Mouse (Mus musculus) myocyte (in vitro differentiated cells): ENCODE measurements around the gene Mtmr10. TPM values are rescaled to one million over a fixed set of nuclear protein-coding genes. Genes with fewer than 3 reads are reported as not detected.

Source experiments
- H3K27me3 ChIP-seq: one replicate; pipeline ENCODE4 v1.6.1; 2011; ENCODE audit not compliant: control insufficient read depth, insufficient read depth, insufficient read length
- H3K36me3 ChIP-seq: one replicate; pipeline ENCODE4 v1.6.1; 2011; ENCODE audit not compliant: control insufficient read depth, insufficient read depth
- H3K4me2 ChIP-seq: one replicate; pipeline ENCODE4 v1.6.1; 2011; ENCODE audit warnings: low read depth, control low read depth
- H3K4me3 ChIP-seq: one replicate; pipeline ENCODE4 v1.5.1; 2011; ENCODE audit warnings: mild to moderate bottlenecking, control low read depth, moderate library complexity
- H3K79me2 ChIP-seq: one replicate; pipeline ENCODE4 v1.6.1; 2011; ENCODE audit not compliant: control insufficient read depth, insufficient read depth
- H3ac ChIP-seq: one replicate; pipeline ENCODE4 v1.6.1; 2011; ENCODE audit not compliant: control insufficient read depth, insufficient read length
- CEBPB ChIP-seq: IDR thresholded peaks from 2 replicates; pipeline ENCODE4 v1.6.1; 2011; ENCODE audit warnings: mild to moderate bottlenecking, moderate library complexity; ENCODE audit not compliant: poor library complexity, insufficient read depth, severe bottlenecking
- E2F4 ChIP-seq: IDR thresholded peaks from one replicate; pipeline ENCODE4 v1.6.1; 2011; ENCODE audit warnings: mild to moderate bottlenecking, control low read depth, moderate library complexity; ENCODE audit not compliant: insufficient read depth
- MAX ChIP-seq: IDR thresholded peaks from one replicate; pipeline ENCODE4 v1.6.1; 2011; ENCODE audit warnings: low read depth, mild to moderate bottlenecking, control low read depth
- MYOD1 ChIP-seq, 3 experiments: IDR thresholded peaks; one replicate each; pipeline ENCODE4 v1.6.1; 2011; ENCODE audit warnings: control low read depth in 2 of 3, low read depth in 2 of 3, mild to moderate bottlenecking in 2 of 3, moderate library complexity in 1 of 3; ENCODE audit not compliant: insufficient read length in 2 of 3, control insufficient read depth in 1 of 3
- MYOG ChIP-seq, 3 experiments: IDR thresholded peaks; one replicate each; pipeline ENCODE4 v1.6.1; 2011; ENCODE audit warnings: control low read depth in 2 of 3, low read depth in 2 of 3, mild to moderate bottlenecking in 2 of 3; ENCODE audit not compliant: insufficient read length in 2 of 3, control insufficient read depth in 1 of 3, insufficient read depth in 1 of 3
- POLR2A ChIP-seq: IDR thresholded peaks from one replicate; pipeline ENCODE4 v1.6.1; 2011; ENCODE audit warnings: low read depth, mild to moderate bottlenecking, control low read depth, moderate library complexity; ENCODE audit not compliant: insufficient read length
- POLR2AphosphoS2 ChIP-seq: IDR thresholded peaks from one replicate; pipeline ENCODE4 v1.6.1; 2011; ENCODE audit warnings: low read depth, control low read depth; ENCODE audit not compliant: insufficient read length
- REST ChIP-seq: IDR thresholded peaks from one replicate; pipeline ENCODE4 v1.6.1; 2011; ENCODE audit warnings: mild to moderate bottlenecking, control low read depth, moderate library complexity; ENCODE audit not compliant: insufficient read depth, insufficient read length
- SRF ChIP-seq: IDR thresholded peaks from one replicate; pipeline ENCODE4 v1.6.1; 2011; ENCODE audit warnings: low read depth; ENCODE audit not compliant: control insufficient read depth, insufficient read length
- TCF12 ChIP-seq: IDR thresholded peaks from one replicate; pipeline ENCODE4 v1.6.1; 2011; ENCODE audit warnings: mild to moderate bottlenecking, control low read depth; ENCODE audit not compliant: poor library complexity, insufficient read depth, severe bottlenecking
- TCF3 ChIP-seq: IDR thresholded peaks from one replicate; pipeline ENCODE4 v1.6.1; 2011; ENCODE audit warnings: low read depth, control low read depth; ENCODE audit not compliant: insufficient read length
- USF1 ChIP-seq: IDR thresholded peaks from one replicate; pipeline ENCODE4 v1.6.1; 2011; ENCODE audit warnings: low read depth, mild to moderate bottlenecking, control low read depth, moderate library complexity
- polyA plus RNA-seq: library from polyadenylated mRNA; unstranded; fragments of >200 nt; fragmentation: generic; extraction: Trizol; gene quantifications from one replicate; pipeline ENCODE4 v1.2.1, GENCODE M21; 2012; ENCODE audit warnings: missing spikeins

Mtmr10 gene
- polyA plus RNA-seq, 1 experiment, result 5.6 TPM

DNA sequence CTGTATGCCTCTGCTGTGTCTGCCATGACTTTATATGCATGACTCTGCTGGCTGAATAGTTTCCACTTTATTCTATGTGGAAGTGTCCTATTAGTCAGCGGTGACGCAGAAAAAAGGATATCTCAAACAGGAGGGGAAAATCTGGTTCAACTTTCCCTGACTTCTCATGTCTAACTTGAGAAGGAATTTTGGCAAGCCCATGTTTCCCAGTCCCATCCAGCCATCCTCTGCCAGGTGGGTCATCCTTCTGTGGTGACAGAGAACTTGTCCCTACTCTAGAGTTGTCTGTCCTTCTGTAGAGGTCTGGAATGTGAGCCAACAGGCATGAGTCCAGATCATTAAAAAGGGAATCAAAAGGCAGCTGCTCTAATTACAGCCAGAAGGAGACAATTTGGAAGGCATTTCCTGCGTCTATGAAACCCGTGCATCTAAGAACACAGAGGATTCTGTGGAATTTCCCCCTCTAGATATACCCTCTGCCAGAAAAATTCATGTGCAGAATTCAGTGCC lies 47.6 kb upstream of the Mtmr10 start:
- TF ChIP-seq POLR2A (no peak), MYOD1 (IDR thresholded peaks at IDR 0.05; ENCODE audit: control insufficient read depth in 1 of 3, insufficient read length in 2 of 3, low read depth in 2 of 3) (peak in 1 of 3 experiments; percentile 1), CEBPB (no peak), REST (no peak), SRF (no peak), MYOG (IDR thresholded peaks at IDR 0.05; ENCODE audit: control insufficient read depth in 1 of 3, insufficient read depth in 1 of 3, insufficient read length in 2 of 3, low read depth in 2 of 3) (no peak)
- Histone ChIP-seq H3K36me3 (no peaks in the 10 kb centered on the region), H3K4me3 (no peak overlapping the region), H3ac (no peak overlapping the region), H3K27me3 (no peaks in the 10 kb centered on the region), H3K79me2 (no peaks in the 10 kb centered on the region), H3K4me2 (peak overlapping the region; percentile 60)

DNA sequence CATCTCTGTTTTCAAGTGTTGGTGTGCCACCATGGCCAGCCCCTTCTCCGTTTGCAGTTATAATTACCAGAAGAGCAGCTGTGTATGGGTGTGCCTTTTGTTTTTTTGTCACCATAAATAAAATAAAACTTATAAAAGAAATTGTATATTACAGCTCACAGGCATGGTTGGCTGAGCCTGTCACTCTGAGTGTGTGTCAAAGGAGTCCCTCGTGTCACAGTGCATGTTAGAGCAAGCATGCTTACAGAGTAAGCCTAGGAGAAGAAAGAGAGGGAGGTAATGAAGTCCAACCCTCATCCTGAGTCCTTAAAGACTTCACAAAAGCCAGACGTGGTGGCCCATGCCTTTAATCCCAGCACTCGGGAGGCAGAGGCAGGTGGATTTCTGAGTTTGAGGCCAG lies 45.0 kb upstream of the Mtmr10 start:
- Histone ChIP-seq H3K79me2 (no peaks in the 10 kb centered on the region), H3K36me3 (no peaks in the 10 kb centered on the region), H3K27me3 (no peaks in the 10 kb centered on the region), H3K4me2 (no peak overlapping the region), H3K4me3 (no peak overlapping the region), H3ac (no peak overlapping the region)
- TF ChIP-seq SRF (no peak), POLR2A (no peak), TCF12 (no peak), REST (no peak), TCF3 (no peak), MAX (no peak), USF1 (no peak), MYOD1 (IDR thresholded peaks at IDR 0.05; ENCODE audit: control insufficient read depth in 1 of 3, insufficient read length in 2 of 3, low read depth in 2 of 3) (no peak), MYOG (IDR thresholded peaks at IDR 0.05; ENCODE audit: control insufficient read depth in 1 of 3, insufficient read depth in 1 of 3, insufficient read length in 2 of 3, low read depth in 2 of 3) (no peak), CEBPB (no peak), POLR2AphosphoS2 (no peak), E2F4 (no peak)

DNA sequence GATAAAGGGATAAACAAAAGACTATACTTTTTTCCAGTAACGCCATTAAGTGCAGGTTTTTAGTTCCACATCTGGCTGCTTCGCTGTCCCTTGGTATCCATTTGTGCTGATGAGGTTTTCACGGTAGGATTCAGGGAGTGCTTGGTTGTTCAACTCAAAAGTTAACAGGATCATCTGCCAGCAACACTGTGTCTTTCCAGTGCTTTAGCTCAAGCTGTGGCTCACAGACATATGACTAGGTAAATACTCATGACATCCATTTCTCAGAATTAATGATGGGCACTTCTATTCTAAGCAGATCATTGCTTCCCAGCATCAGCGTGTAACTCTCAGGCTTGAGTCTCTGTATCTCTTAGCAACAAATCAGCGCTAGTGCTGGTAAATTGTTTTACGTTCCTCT lies 43.1 kb upstream of the Mtmr10 start:
- Histone ChIP-seq H3ac (no peak overlapping the region), H3K4me2 (no peak overlapping the region), H3K27me3 (no peaks in the 10 kb centered on the region), H3K4me3 (no peak overlapping the region), H3K79me2 (no peaks in the 10 kb centered on the region), H3K36me3 (no peaks in the 10 kb centered on the region)
- no peak for TF ChIP-seq MYOG (IDR thresholded peaks at IDR 0.05; ENCODE audit: control insufficient read depth in 1 of 3, insufficient read depth in 1 of 3, insufficient read length in 2 of 3, low read depth in 2 of 3)
- no peak for TF ChIP-seq TCF12
- no peak for TF ChIP-seq SRF
- no peak for TF ChIP-seq POLR2A
- no peak for TF ChIP-seq E2F4
- TF ChIP-seq CEBPB, result no peak
- no peak for TF ChIP-seq USF1
- no peak for TF ChIP-seq POLR2AphosphoS2
- TF ChIP-seq MAX, result no peak
- no peak for TF ChIP-seq REST
- TF ChIP-seq MYOD1 (IDR thresholded peaks at IDR 0.05; ENCODE audit: control insufficient read depth in 1 of 3, insufficient read length in 2 of 3, low read depth in 2 of 3), result no peak
- TF ChIP-seq TCF3, result no peak

DNA sequence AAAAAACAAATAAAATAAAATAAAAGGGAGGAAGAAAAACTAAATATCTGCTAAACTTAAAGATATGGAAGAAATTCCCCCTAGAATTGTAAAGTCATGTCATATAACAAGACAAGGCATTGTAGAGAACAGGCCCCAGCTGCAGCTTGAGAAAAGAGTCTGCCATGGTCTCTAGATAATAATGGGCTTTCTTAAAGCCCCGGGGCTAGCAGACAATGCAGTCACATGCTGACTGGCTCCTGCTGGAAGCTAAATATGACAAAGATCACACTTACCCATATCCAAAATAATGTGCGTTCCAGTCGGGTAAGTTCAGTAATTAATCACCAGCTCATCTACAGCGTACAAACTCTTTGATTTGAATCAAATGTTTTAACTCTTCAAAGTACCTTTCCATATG lies 40.7 kb upstream of the Mtmr10 start:
- Histone ChIP-seq H3K27me3 (no peaks in the 10 kb centered on the region), H3K36me3 (no peaks in the 10 kb centered on the region), H3ac (no peak overlapping the region), H3K79me2 (no peaks in the 10 kb centered on the region), H3K4me3 (no peak overlapping the region), H3K4me2 (no peak overlapping the region)
- TF ChIP-seq TCF3, result no peak

DNA sequence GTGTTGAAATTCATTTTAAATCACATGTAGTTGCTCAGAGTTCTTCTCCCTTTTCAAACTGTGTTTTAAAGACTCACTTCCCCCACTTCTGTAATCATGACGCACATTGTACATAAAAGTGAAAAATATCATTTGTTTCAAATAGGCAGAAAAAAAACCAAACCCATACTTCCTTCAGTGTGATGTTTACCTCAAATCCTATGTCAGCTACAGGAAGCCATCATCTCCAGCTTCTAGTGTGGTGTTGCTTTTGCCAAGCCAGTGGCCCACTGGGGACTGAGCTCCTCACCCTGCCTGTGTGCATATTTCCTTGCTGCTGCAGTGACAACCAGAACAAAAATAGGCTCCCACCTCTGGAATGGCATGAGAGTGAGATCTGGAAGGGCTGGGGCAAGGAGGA lies 39.1 kb upstream of the Mtmr10 start:
- Histone ChIP-seq H3K36me3 (no peaks in the 10 kb centered on the region), H3K79me2 (no peaks in the 10 kb centered on the region), H3K4me2 (no peak overlapping the region), H3ac (no peak overlapping the region), H3K4me3 (no peak overlapping the region), H3K27me3 (no peaks in the 10 kb centered on the region)
- TF ChIP-seq SRF, result no peak
- TF ChIP-seq MYOD1 (IDR thresholded peaks at IDR 0.05; ENCODE audit: control insufficient read depth in 1 of 3, insufficient read length in 2 of 3, low read depth in 2 of 3), result no peak
- TF ChIP-seq POLR2A, result no peak
- TF ChIP-seq TCF12, result no peak
- no peak for TF ChIP-seq USF1
- no peak for TF ChIP-seq MAX
- no peak for TF ChIP-seq POLR2AphosphoS2
- no peak for TF ChIP-seq TCF3
- TF ChIP-seq REST, result no peak
- no peak for TF ChIP-seq MYOG (IDR thresholded peaks at IDR 0.05; ENCODE audit: control insufficient read depth in 1 of 3, insufficient read depth in 1 of 3, insufficient read length in 2 of 3, low read depth in 2 of 3)
- no peak for TF ChIP-seq E2F4
- no peak for TF ChIP-seq CEBPB
